22 mouse cellular contexts compared by ENCODE assay signal in the genomic region with DNA sequence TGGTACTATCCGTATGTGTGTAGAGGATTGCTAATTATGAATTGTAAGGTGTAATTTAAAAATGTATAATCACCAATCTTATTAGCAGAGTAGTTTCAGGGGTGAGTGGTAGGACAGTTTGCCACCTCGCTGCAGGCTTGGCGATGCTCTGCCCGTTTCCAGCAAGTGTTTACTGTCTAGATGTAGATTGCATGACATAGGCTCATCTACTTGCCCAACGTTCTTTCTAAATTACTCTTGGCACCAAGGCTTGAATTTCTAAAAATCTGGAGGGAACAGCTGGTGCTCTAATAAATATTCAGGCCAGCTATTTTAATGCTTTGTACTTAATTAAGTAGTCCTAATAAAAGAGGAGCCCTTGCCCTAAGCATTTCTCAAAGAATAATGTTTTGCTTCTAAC. TPM values are rescaled to one million over a fixed set of nuclear protein-coding genes. Genes with fewer than 3 reads are reported as not detected.
DNase-seq lines count a peak whose midpoint lies in the region; ATAC-seq and TF ChIP-seq lines count a peak whose summit lies in the region.
"Had no signal": no experiment of that assay in that cellular context is flagged by ENCODE, and none has a peak within 500 bp of the region (broad histone marks: within the 10 kb centered on the region; RNA-seq: fewer than 3 reads in every experiment).

No protein-coding gene starts in this region.

- H3K9me3 ChIP-seq in forebrain, embryonic 15.5 days, result no peaks in the 10 kb centered on the region
- no peaks in the 10 kb centered on the region for H3K9me3 ChIP-seq in forebrain, embryonic 11.5 days (ENCODE audit: control insufficient read depth, low read length)
- no peaks in the 10 kb centered on the region for H3K9me3 ChIP-seq in neural tube, embryonic 13.5 days
- H3K9me3 ChIP-seq: heart, embryonic 10.5 days; heart, embryonic 13.5 days; hindbrain, embryonic 12.5 days; intestine, embryonic 15.5 days had no signal

- TF ChIP-seq CTCF in cerebellum, adult 2 months (IDR thresholded peaks at IDR 0.05; ENCODE audit: borderline replicate concordance, insufficient read depth, low read depth, low read length), result no peak
- no peak for TF ChIP-seq CTCF in layer of hippocampus, adult 2 months (conservative IDR thresholded peaks at IDR 0.05)

- H3K4me2 ChIP-seq in forebrain, embryonic 15.5 days (replicated peaks), result no peak overlapping the region
- H3K4me2 ChIP-seq in forebrain, embryonic 11.5 days (ENCODE audit: low read depth, low read length, severe bottlenecking), result no peak overlapping the region
- no peak overlapping the region for H3K4me2 ChIP-seq in neural tube, embryonic 13.5 days
- H3K4me2 ChIP-seq: heart, embryonic 13.5 days; hindbrain, embryonic 12.5 days; intestine, embryonic 15.5 days had no signal

- H3K4me3 ChIP-seq in cerebellum, adult 2 months (replicated peaks; ENCODE audit: insufficient read depth, low read depth, low read length), result no peak overlapping the region
- H3K4me3 ChIP-seq in forebrain, embryonic 15.5 days, result no peak overlapping the region
- H3K4me3 ChIP-seq in forebrain, embryonic 11.5 days (ENCODE audit: low read depth, low read length), result no peak overlapping the region
- no peak overlapping the region for H3K4me3 ChIP-seq in layer of hippocampus, adult 2 months
- H3K4me3 ChIP-seq in neural tube, embryonic 13.5 days, result no peak overlapping the region
- H3K4me3 ChIP-seq: heart, adult 2 months; heart, embryonic 13.5 days; hindbrain, embryonic 12.5 days; intestine, embryonic 15.5 days had no signal

- WGBS in cerebellum, adult 2 months, result 16% methylated on average over 5 of the region's 5 CpGs
- WGBS in forebrain, embryonic 15.5 days, result 27% methylated on average over 5 of the region's 5 CpGs
- 85% methylated on average over 5 of the region's 5 CpGs for WGBS in forebrain, embryonic 11.5 days
- 52% methylated on average over 5 of the region's 5 CpGs for WGBS in neural tube, embryonic 13.5 days

- no peak overlapping the region for H3K9ac ChIP-seq in forebrain, embryonic 15.5 days (replicated peaks)
- no peak overlapping the region for H3K9ac ChIP-seq in forebrain, embryonic 11.5 days (ENCODE audit: low read length)
- no peak overlapping the region for H3K9ac ChIP-seq in neural tube, embryonic 13.5 days
- H3K9ac ChIP-seq: heart, embryonic 13.5 days; hindbrain, embryonic 12.5 days; intestine, embryonic 15.5 days had no signal

- peaks cover 26% of the 10 kb centered on the region for H3K4me1 ChIP-seq in cerebellum, adult 2 months (ENCODE audit: control insufficient read depth, insufficient read depth, low read length)
- peaks cover 36% of the 10 kb centered on the region for H3K4me1 ChIP-seq in forebrain, embryonic 15.5 days
- H3K4me1 ChIP-seq in forebrain, embryonic 11.5 days (replicated peaks; ENCODE audit: control insufficient read depth, insufficient read depth, low read length), result peaks cover 8% of the 10 kb centered on the region; the same call in 1 of the 2 replicates
- H3K4me1 ChIP-seq in neural tube, embryonic 13.5 days (replicated peaks), result peaks cover 58% of the 10 kb centered on the region

- TF ChIP-seq POLR2A in cerebellum, adult 2 months (IDR thresholded peaks at IDR 0.05; ENCODE audit: borderline replicate concordance, insufficient read depth, low read length), result no peak

- no peaks in the 10 kb centered on the region for H3K27me3 ChIP-seq in cerebellum, adult 2 months (ENCODE audit: control insufficient read depth, insufficient read depth, low read length)
- H3K27me3 ChIP-seq in forebrain, embryonic 15.5 days, result no peaks in the 10 kb centered on the region
- no peaks in the 10 kb centered on the region for H3K27me3 ChIP-seq in forebrain, embryonic 11.5 days (ENCODE audit: control insufficient read depth, insufficient read depth, low read length)
- H3K27me3 ChIP-seq in neural tube, embryonic 13.5 days, result no peaks in the 10 kb centered on the region
- H3K27me3 ChIP-seq: hindbrain, embryonic 12.5 days; intestine, embryonic 15.5 days had no signal

- peak; percentile 66 for ATAC-seq in forebrain, embryonic 15.5 days (replicated peaks)
- no peak for ATAC-seq in forebrain, embryonic 11.5 days (replicated peaks; ENCODE audit: low FRiP score)
- peak; percentile 57; the same call in 1 of the 2 replicates for ATAC-seq in neural tube, embryonic 13.5 days (ENCODE audit: low read depth)
- ATAC-seq: activated CD4-positive, CD25-positive, alpha-beta regulatory T cell, adult 4 months; intestine, embryonic 15.5 days had no signal

- H3K27ac ChIP-seq in cerebellum, adult 2 months (ENCODE audit: insufficient read depth, low read length), result no peak overlapping the region
- H3K27ac ChIP-seq in forebrain, embryonic 15.5 days (replicated peaks), result peak overlapping the region; percentile 31; the same call in 1 of the 2 replicates
- H3K27ac ChIP-seq in forebrain, embryonic 11.5 days (ENCODE audit: low read depth, low read length), result no peak overlapping the region
- peak overlapping the region; percentile 82; the same call in 1 of the 2 replicates for H3K27ac ChIP-seq in layer of hippocampus, adult 2 months
- H3K27ac ChIP-seq in neural tube, embryonic 13.5 days (replicated peaks), result no peak overlapping the region
- H3K27ac ChIP-seq: heart, adult 2 months; heart, embryonic 10.5 days; heart, embryonic 13.5 days; intestine, embryonic 15.5 days had no signal

- peak; percentile 13 to 37 for DNase-seq in cerebellum, adult 2 months
- no peak for DNase-seq in cerebellum, postnatal 4 days (ENCODE audit: low spot score in 2 of 2)
- no peak for DNase-seq in forebrain, embryonic 11.5 days (ENCODE audit: low spot score)
- DNase-seq in layer of hippocampus, adult 2 months (ENCODE audit: low spot score in 2 of 2), result no peak
- DNase-seq in layer of hippocampus, adult 9-11 months, result no peak
- no peak for DNase-seq in neural tube, embryonic 10.5 days (ENCODE audit: extremely low spot score, low spot score)
- DNase-seq: adrenal gland, adult 8-10 months; adrenal gland, postnatal 25 days; cerebellum, adult 9-11 months; gastrocnemius, postnatal 10 days; gastrocnemius, postnatal 36 days; heart, adult 2 months; heart, postnatal 14 days; heart, postnatal 4 days; kidney, adult 11 months had no signal

- H3K36me3 ChIP-seq in forebrain, embryonic 15.5 days, result no peaks in the 10 kb centered on the region
- H3K36me3 ChIP-seq in forebrain, embryonic 11.5 days (ENCODE audit: control insufficient read depth, insufficient read depth, low read length), result no peaks in the 10 kb centered on the region
- no peaks in the 10 kb centered on the region for H3K36me3 ChIP-seq in neural tube, embryonic 13.5 days
- H3K36me3 ChIP-seq: heart, embryonic 10.5 days; heart, embryonic 13.5 days; hindbrain, embryonic 12.5 days; intestine, embryonic 15.5 days had no signal

RNA-seq across cellular contexts. Expression of gene Tspan5, which starts 12.3 kb away (rescaled TPM):
- polyA plus RNA-seq in cerebellum, adult 2 months (2012; rRNA removed), result 166 TPM in 2 replicates
- 89.1 and 104 TPM in 2 replicates for polyA plus RNA-seq in forebrain, embryonic 15.5 days (2015; fragmentation: Nextera tagmentation; extraction: Ambion mirVana)
- 43.4 and 48.5 TPM in 2 replicates for polyA plus RNA-seq in forebrain, embryonic 11.5 days (2014; fragmentation: Nextera tagmentation; extraction: Ambion mirVana)
- 100 to 1,000 TPM; 199 to 202 TPM for total RNA-seq in layer of hippocampus, adult 2 months (2021)
- 101 and 102 TPM in 2 replicates for polyA plus RNA-seq in neural tube, embryonic 13.5 days (2015; fragmentation: Nextera tagmentation; extraction: Ambion mirVana)

Comparison
In these comparisons a context has a peak if more than half of its experiments do, and no peak if none do; other contexts are left out.
1. DNase-seq: peak in cerebellum, adult 2 months (2 of 2); none in cerebellum, postnatal 4 days (0 of 2), forebrain, embryonic 11.5 days (single experiment), layer of hippocampus, adult 2 months (0 of 2), layer of hippocampus, adult 9-11 months (single experiment) and neural tube, embryonic 10.5 days (single experiment).
2. H3K27ac ChIP-seq: peak in forebrain, embryonic 15.5 days (single experiment) and layer of hippocampus, adult 2 months (single experiment); none in cerebellum, adult 2 months (single experiment), forebrain, embryonic 11.5 days (single experiment) and neural tube, embryonic 13.5 days (single experiment).